Mouse (Mus musculus): Measurements from ENCODE around the gene Calhm3.

- TF ChIP-seq CTCF (IDR thresholded peaks at IDR 0.05; ENCODE audit: low read depth) (no peak), EP300 (IDR thresholded peaks at IDR 0.05; ENCODE audit: low read depth) (no peak)
These were observed 48.6 kb upstream of the Calhm3 start for GRCm38 (mm10) chr19:47206126-47206525.
